Mouse (Mus musculus) urinary bladder, adult 18-20 months (tissue): Measurements from ENCODE around the gene Man2a2.
A peak's percentile ranks its signal among the peaks of the same experiment; 100 is the strongest.
"Not testable (repeated sequence)": the region's sequence is repeated elsewhere in the genome, so short reads cannot be mapped to it uniquely, and the experiment has no call there.

Experiments used
- DNase-seq, 2 experiments: peaks; one replicate each; pipeline ENCODE4 v3.0.0; 2022; ENCODE audit warnings: low spot score in 2 of 2, mixed read lengths in 2 of 2

Gene Man2a2

GRCm38 (mm10) chr7:80400099-80400498, 28.9 kb upstream of the Man2a2 start:
- DNase-seq: peak; percentile 58 to 70

GRCm38 (mm10) chr7:80398654-80399444, 27.7 kb upstream of the Man2a2 start:
- no peak for DNase-seq

- no peak for DNase-seq
These were observed 26.8 kb upstream of the Man2a2 start for GRCm38 (mm10) chr7:80397986-80398385.

GRCm38 (mm10) chr7:80396427-80396826, 25.3 kb upstream of the Man2a2 start:
- not testable (repeated sequence) for DNase-seq

GRCm38 (mm10) chr7:80394600-80394999, 23.4 kb upstream of the Man2a2 start:
- no peak for DNase-seq

GRCm38 (mm10) chr7:80392119-80392518, 20.9 kb upstream of the Man2a2 start:
- peak in 1 of 2 experiments; percentile 59 for DNase-seq

- DNase-seq: peak in 1 of 2 experiments; percentile 41
These were observed 16.7 kb upstream of the Man2a2 start, which contains the start of gene Fes for GRCm38 (mm10) chr7:80387633-80388543. TSS of gene Fes (minus strand) at chr7:80387946.

GRCm38 (mm10) chr7:80387033-80387632, 16.0 kb upstream of the Man2a2 start:
- no peak for DNase-seq

GRCm38 (mm10) chr7:80386235-80386930, 15.2 kb upstream of the Man2a2 start:
- peak; percentile 82 to 86 for DNase-seq

GRCm38 (mm10) chr7:80382919-80383318, 11.7 kb upstream of the Man2a2 start:
- DNase-seq: no peak

- no peak for DNase-seq
These were observed 8.4 kb upstream of the Man2a2 start for GRCm38 (mm10) chr7:80379531-80379930.

GRCm38 (mm10) chr7:80377471-80377870, 6.3 kb upstream of the Man2a2 start:
- DNase-seq: peak in 1 of 2 experiments; percentile 56

- no peak for DNase-seq
These were observed 5.0 kb upstream of the Man2a2 start for GRCm38 (mm10) chr7:80376192-80376591.

- DNase-seq: peak in 1 of 2 experiments; percentile 63
These were observed 4.3 kb upstream of the Man2a2 start for GRCm38 (mm10) chr7:80375376-80376039.

GRCm38 (mm10) chr7:80374733-80375132, 3.6 kb upstream of the Man2a2 start:
- no peak for DNase-seq

- DNase-seq: no peak
These were observed 3.1 kb upstream of the Man2a2 start for GRCm38 (mm10) chr7:80374280-80374679.

GRCm38 (mm10) chr7:80373850-80374249, 2.7 kb upstream of the Man2a2 start:
- DNase-seq: no peak

- DNase-seq: no peak
These were observed 2.2 kb upstream of the Man2a2 start for GRCm38 (mm10) chr7:80373352-80373751.

GRCm38 (mm10) chr7:80372667-80373066, 1.5 kb upstream of the Man2a2 start:
- no peak for DNase-seq

GRCm38 (mm10) chr7:80372166-80372565, 991 bp upstream of the Man2a2 start:
- no peak for DNase-seq

- peak; percentile 74 to 77 for DNase-seq
These were observed 530 bp downstream of the Man2a2 start for GRCm38 (mm10) chr7:80370649-80371040.
